Mouse (Mus musculus) liver, embryonic 14.5 days (tissue): Measurements from ENCODE around the gene Aplnr.

Experiments used
- CTCF ChIP-seq: IDR thresholded peaks from 2 replicates; pipeline ENCODE4 v1.5.1; 2016; ENCODE audit warnings: antibody characterized with exemption, low read depth, control low read depth
- EP300 ChIP-seq: IDR thresholded peaks from 2 replicates; pipeline ENCODE4 v1.6.1; 2016; ENCODE audit warnings: antibody characterized with exemption, low read depth

DNA sequence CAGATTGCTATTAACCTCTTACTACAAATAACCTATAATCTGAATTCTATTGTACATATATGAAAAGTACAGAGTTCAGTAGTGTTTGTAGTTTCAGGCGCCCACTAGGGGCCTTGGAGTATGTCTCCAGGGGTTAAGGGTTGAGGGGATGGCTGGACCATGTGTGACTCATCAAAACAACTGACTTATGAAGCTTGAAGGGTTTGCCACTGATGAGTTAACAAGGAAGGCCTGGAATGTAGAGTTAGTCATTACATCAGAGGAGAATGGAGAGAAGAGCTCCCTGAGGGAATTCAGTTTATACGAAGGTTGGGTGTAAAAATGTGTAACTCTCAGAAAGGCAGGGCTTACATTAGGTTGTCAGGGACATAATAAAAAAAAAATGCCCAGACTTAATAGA, 38.0 kb upstream of the Aplnr start:
- no peak for TF ChIP-seq CTCF
- TF ChIP-seq EP300 = no peak
